Mouse (Mus musculus) E14TG2a.4 (cell line): ENCODE measurements around the gene Sh3glb1.

Experiments
- H3K27me3 ChIP-seq: 2 replicates; pipeline ENCODE4 v1.6.1; 2014; ENCODE audit warnings: low read length, control low read depth; ENCODE audit not compliant: insufficient read depth
- H3K36me3 ChIP-seq: 2 replicates; pipeline ENCODE4 v1.6.1; 2014; ENCODE audit warnings: low read length, control low read depth; ENCODE audit not compliant: insufficient read depth
- H3K4me1 ChIP-seq: replicated peaks from 2 replicates; pipeline ENCODE4 v1.6.1; 2014; ENCODE audit warnings: low read depth, low read length, control low read depth
- H3K4me3 ChIP-seq: replicated peaks from 2 replicates; pipeline ENCODE4 v1.5.1; 2014; ENCODE audit warnings: mild to moderate bottlenecking, low read length
- H3K9me3 ChIP-seq: 2 replicates; pipeline ENCODE4 v1.6.1; 2014; ENCODE audit warnings: low read length, control low read depth
- CTCF ChIP-seq: conservative IDR thresholded peaks from 2 replicates; pipeline ENCODE4 v1.5.1; 2014; ENCODE audit warnings: low read length
- NANOG ChIP-seq: IDR thresholded peaks from 2 replicates; pipeline ENCODE4 v1.6.1; 2014; ENCODE audit warnings: borderline replicate concordance, low read length, mixed read lengths
- POU5F1 ChIP-seq: IDR thresholded peaks from 2 replicates; pipeline ENCODE4 v1.6.1; 2014; ENCODE audit warnings: low read length, borderline replicate concordance

Gene Sh3glb1

DNA sequence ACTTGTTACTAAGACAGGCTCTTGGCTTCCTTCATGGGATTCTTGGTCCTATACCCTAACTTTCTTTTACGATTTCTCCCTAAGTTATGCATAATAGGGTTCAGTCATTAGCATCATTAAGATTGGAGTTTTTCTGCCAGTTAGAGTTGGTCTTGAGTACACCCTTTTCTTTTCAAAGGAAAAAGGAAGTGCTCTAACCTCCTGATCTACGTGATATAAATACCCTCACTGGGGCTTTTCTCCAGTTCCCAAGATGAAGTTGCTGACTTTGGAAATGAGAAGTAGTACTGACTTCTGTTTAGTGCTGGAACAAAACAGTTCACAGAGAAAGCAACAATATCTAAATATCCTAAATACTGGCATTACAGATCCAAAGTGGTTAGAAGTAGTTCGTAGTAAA is 22.2 kb downstream of the Sh3glb1 start:
- no peaks in the 10 kb centered on the region for H3K27me3 ChIP-seq
- 0 out of 2 replicates have a peak, but pooled peaks cover 3% of the 10 kb centered on the region for H3K4me1 ChIP-seq
- no peak overlapping the region for H3K4me3 ChIP-seq
- TF ChIP-seq NANOG (no peak), POU5F1 (no peak), CTCF (no peak)
- H3K9me3 ChIP-seq: no peaks in the 10 kb centered on the region
- peaks cover 32% of the 10 kb centered on the region for H3K36me3 ChIP-seq

DNA sequence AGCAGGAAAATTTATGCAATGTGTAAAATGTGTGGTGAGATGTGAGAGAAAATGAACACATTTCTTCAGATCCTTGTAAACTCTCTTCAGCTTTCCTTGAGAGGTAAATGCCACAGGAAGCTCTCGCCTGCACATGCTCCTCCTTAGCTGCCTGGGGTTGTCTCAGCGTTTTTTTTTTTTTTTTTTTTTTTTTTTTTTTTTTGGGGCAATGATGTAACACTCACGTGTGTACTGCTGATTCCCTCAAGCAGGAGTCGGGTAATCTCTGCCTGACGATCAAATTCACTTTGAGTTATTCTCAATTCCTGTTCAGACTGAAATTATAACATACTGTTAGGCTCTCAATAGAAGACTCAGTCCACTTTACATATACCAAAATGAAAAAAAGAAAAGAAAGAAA is 23.0 kb downstream of the Sh3glb1 start:
- H3K4me1 ChIP-seq: 0 out of 2 replicates have a peak, but pooled peaks cover 3% of the 10 kb centered on the region
- H3K4me3 ChIP-seq: no peak overlapping the region
- no peaks in the 10 kb centered on the region for H3K9me3 ChIP-seq
- no peaks in the 10 kb centered on the region for H3K27me3 ChIP-seq
- peaks cover 32% of the 10 kb centered on the region for H3K36me3 ChIP-seq
- TF ChIP-seq CTCF: no peak
- no peak for TF ChIP-seq POU5F1
- no peak for TF ChIP-seq NANOG

DNA sequence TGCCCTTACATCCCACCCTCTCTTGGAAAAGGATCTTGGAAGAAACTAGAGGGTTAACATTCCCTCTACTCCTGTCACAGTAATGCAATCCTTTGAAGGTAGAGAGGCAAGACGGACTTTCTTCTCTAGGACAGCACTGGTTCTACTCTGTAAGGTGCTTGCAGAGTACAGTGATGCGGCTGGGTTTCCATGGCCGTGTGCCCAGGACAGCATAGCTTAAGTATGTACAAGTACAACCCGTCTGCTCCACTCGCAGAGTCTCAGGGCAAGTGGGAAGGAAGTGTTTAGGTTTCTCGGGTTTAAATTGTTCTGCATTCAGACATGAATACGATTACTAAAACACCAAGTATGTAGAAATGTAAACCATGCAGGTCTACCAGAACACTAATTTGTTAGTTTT is 25.2 kb downstream of the Sh3glb1 start:
- Histone ChIP-seq H3K27me3 (no peaks in the 10 kb centered on the region), H3K9me3 (no peaks in the 10 kb centered on the region), H3K36me3 (peaks cover 40% of the 10 kb centered on the region), H3K4me3 (no peak overlapping the region), H3K4me1 (0 out of 2 replicates have a peak, but pooled peaks cover 3% of the 10 kb centered on the region)
- TF ChIP-seq CTCF (no peak), NANOG (no peak), POU5F1 (no peak)

DNA sequence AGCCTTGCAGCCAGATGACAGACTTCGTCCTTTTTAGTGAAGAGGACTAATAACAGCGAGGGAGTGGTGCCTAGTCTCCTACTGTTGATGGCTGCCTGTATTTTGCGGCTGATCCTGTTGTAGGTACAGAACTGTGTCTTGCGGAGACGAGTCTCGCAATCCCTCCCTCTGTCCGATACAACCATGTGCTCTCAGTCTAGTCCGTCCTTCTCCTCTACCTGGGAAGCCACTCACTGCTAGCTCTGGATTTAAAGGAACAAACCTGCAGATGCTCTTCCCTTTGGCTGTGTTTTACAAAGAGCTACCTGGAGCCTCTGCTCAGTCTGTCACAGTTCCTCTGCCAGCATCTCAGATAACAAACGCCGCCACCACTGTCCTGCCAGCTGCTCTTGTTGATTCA is 26.1 kb downstream of the Sh3glb1 start:
- Histone ChIP-seq H3K4me1 (peaks cover 9% of the 10 kb centered on the region), H3K4me3 (no peak overlapping the region), H3K36me3 (peaks cover 43% of the 10 kb centered on the region), H3K9me3 (no peaks in the 10 kb centered on the region), H3K27me3 (no peaks in the 10 kb centered on the region)
- TF ChIP-seq POU5F1 (no peak), CTCF (no peak), NANOG (no peak)

DNA sequence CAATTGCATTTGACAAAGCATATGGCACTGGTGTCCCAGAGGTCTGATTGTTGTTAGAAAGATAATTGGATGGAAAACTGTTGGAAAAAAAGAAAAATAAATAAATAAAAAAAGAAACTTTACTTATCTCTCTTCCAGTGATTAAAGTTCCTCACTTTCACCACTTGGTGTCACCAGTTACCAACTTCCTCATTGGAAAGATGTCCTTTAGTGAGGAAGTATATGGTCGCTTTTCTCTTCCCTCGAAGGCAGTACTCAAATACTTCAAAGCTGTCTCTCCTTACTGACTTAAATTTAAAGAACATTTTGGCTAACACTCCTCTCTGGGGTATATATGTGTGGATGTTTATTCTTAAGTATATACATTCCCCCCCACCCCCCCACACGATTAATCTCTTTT is 28.1 kb downstream of the Sh3glb1 start:
- Histone ChIP-seq H3K36me3 (peaks cover 42% of the 10 kb centered on the region), H3K4me1 (peaks cover 16% of the 10 kb centered on the region), H3K27me3 (no peaks in the 10 kb centered on the region)

DNA sequence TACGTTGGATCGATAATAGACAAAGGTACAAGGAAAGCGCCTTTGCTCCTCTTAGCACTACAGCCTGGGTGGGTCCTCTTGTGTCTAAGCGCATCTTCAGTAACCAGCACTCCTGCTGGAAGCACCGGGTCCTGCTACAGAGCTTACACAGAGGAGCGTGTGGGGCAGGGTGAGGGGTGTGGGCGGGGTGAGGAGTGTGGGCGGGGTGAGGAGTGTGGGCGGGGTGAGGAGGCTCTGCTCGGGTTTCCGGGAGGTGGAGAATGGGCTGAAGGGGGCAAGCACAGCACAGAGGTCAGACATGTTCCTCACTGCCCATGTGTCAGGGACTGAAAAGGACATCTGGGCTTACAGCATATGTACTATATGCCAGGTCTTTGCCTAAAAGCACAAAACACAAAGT is 30.9 kb downstream of the Sh3glb1 start:
- Histone ChIP-seq H3K4me3 (no peak overlapping the region), H3K4me1 (peaks cover 16% of the 10 kb centered on the region), H3K36me3 (peaks cover 23% of the 10 kb centered on the region), H3K27me3 (no peaks in the 10 kb centered on the region), H3K9me3 (no peaks in the 10 kb centered on the region)
- TF ChIP-seq NANOG: no peak
- TF ChIP-seq POU5F1: no peak
- no peak for TF ChIP-seq CTCF

More for the DNA sequence above, 28.1 kb downstream of the Sh3glb1 start:
- H3K4me3 ChIP-seq: no peak overlapping the region
- H3K9me3 ChIP-seq: no peaks in the 10 kb centered on the region
- no peak for TF ChIP-seq POU5F1
- peak; percentile 59 for TF ChIP-seq CTCF

DNA sequence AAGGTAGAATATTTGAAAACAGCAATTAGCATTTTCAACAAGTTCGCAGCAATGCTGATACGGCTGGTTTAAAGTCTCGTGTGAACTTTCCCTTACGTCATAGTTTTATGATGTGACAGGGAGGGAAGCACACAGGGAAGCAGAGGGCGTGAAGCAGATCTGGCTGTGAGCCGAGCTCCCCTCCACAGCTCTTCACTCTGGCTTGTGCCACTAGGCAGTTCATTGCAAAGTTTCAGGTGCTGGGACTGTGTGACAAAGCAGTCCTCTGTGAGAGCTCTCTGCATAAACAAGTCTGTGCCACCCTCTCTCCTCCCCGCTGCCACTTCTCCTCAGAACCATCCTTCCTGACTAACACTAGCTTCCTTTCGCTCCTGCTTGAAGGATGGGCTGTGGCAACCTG is 31.9 kb downstream of the Sh3glb1 start:
- Histone ChIP-seq H3K27me3 (no peaks in the 10 kb centered on the region), H3K4me1 (peaks cover 13% of the 10 kb centered on the region), H3K36me3 (peaks cover 15% of the 10 kb centered on the region; the same call in 1 of the 2 replicates), H3K4me3 (no peak overlapping the region), H3K9me3 (no peaks in the 10 kb centered on the region)
- TF ChIP-seq NANOG (no peak), CTCF (no peak), POU5F1 (no peak)

DNA sequence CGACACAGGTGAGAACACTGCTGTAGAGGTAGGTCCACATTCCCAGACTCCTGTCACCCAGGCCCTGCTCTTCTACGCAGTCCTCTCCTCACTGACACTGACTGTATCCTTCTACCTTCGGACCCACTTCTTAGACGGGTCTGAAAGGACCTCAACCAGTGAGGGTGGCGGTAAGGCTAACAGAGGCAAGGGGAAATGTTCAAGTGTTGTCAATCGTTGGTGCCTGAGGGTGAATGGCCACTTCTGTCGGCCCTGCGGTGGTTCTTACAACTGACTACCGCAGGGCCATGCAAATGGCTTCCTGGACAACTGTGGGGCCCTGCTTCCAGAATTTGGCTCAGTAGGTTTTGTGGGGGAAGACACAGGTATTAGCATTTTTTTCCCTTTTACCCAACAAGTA is 32.5 kb downstream of the Sh3glb1 start:
- H3K4me3 ChIP-seq: no peak overlapping the region
- no peak for TF ChIP-seq NANOG
- no peak for TF ChIP-seq POU5F1
- TF ChIP-seq CTCF: no peak
- no peaks in the 10 kb centered on the region for H3K27me3 ChIP-seq
- H3K9me3 ChIP-seq: no peaks in the 10 kb centered on the region
- peaks cover 13% of the 10 kb centered on the region for H3K4me1 ChIP-seq
- H3K36me3 ChIP-seq: peaks cover 15% of the 10 kb centered on the region; the same call in 1 of the 2 replicates

DNA sequence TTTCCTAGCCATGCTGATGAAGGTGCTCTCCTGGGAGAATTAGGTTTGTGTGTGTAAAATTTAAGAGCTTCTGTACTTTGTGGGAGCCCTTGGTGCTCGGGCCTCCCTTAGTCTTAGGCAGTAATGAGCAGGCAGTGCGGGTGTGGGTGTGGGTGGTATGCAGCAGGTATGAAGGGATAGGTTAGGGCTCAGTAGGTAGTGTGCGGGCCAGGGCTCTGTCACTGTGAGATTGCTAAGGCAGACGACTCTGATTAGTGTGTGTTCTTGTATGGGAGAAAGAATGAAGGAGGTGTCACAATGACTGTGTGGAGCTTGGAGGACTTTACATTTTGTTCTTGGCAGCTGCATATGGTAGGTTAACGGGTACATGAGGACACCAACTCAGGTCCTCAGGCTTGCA is 34.0 kb downstream of the Sh3glb1 start:
- H3K36me3 ChIP-seq: peaks cover 13% of the 10 kb centered on the region; the same call in 1 of the 2 replicates
- H3K9me3 ChIP-seq: no peaks in the 10 kb centered on the region
- no peak overlapping the region for H3K4me3 ChIP-seq
- H3K27me3 ChIP-seq: no peaks in the 10 kb centered on the region
- H3K4me1 ChIP-seq: peaks cover 16% of the 10 kb centered on the region
- no peak for TF ChIP-seq POU5F1
- no peak for TF ChIP-seq NANOG
- no peak for TF ChIP-seq CTCF
